Mouse (Mus musculus) heart, embryonic 16.5 days (tissue): ENCODE measurements around the gene Spryd3. TPM values are rescaled to one million over a fixed set of nuclear protein-coding genes. Genes with fewer than 3 reads are reported as not detected.
A peak's percentile ranks its signal among the peaks of the same experiment; 100 is the strongest.

ENCODE experiments used
- ATAC-seq: fragments of 200-750 bp; cut with Nextera tagmentation; replicated peaks from 2 replicates; pipeline ENCODE4 v1.8.0; 2017; ENCODE audit warnings: moderate number of reproducible peaks; ENCODE audit not compliant: insufficient read depth, low FRiP score; ENCODE audit errors: extremely low read depth
- H3K27ac ChIP-seq: fragments of 300-500 bp; sonication (generic); 2 replicates; pipeline ENCODE4 v1.5.1; 2014; ENCODE audit warnings: mild to moderate bottlenecking, low read length, control low read depth, moderate library complexity
- H3K27me3 ChIP-seq: fragments of 300-500 bp; sonication (generic); 2 replicates; pipeline ENCODE4 v1.6.1; 2014; ENCODE audit warnings: low read length, mixed read lengths; ENCODE audit not compliant: control insufficient read depth, insufficient read depth
- H3K36me3 ChIP-seq: fragments of 300-500 bp; sonication (generic); 2 replicates; pipeline ENCODE4 v1.6.1; 2014; ENCODE audit not compliant: control insufficient read depth, insufficient read depth
- H3K4me1 ChIP-seq: fragments of 300-500 bp; sonication (generic); 2 replicates; pipeline ENCODE4 v1.6.1; 2014; ENCODE audit warnings: low read length, mixed read lengths; ENCODE audit not compliant: control insufficient read depth, insufficient read depth
- H3K4me2 ChIP-seq: fragments of 300-500 bp; sonication (generic); 2 replicates; pipeline ENCODE4 v1.6.1; 2014; ENCODE audit warnings: low read depth, mild to moderate bottlenecking, control low read depth, low read length
- H3K4me3 ChIP-seq: fragments of 300-500 bp; sonication (generic); 2 replicates; pipeline ENCODE4 v1.5.1; 2014; ENCODE audit warnings: mild to moderate bottlenecking, control low read depth, low read length
- H3K9ac ChIP-seq: fragments of 300-500 bp; sonication (generic); 2 replicates; pipeline ENCODE4 v1.6.1; 2014; ENCODE audit warnings: low read length, control low read depth
- H3K9me3 ChIP-seq: fragments of 300-500 bp; sonication (generic); replicated peaks from 2 replicates; pipeline ENCODE4 v1.6.1; 2016; ENCODE audit warnings: low read length; ENCODE audit not compliant: control insufficient read depth
- WGBS: fragments of 180-500 bp; shearing (Covaris S2); extraction: QIAGEN DNeasy Blood & Tissue Kit; methylation state at CpG from one replicate; pipeline ENCODE4 v1.1.7; 2014; 5-methylcytosine and 5-hydroxymethylcytosine counted together
- polyA plus RNA-seq: library from polyadenylated mRNA; unstranded; fragments of >200 nt; fragmentation: Nextera tagmentation; extraction: Ambion mirVana; gene quantifications from 2 replicates; pipeline ENCODE4 v1.2.1, GENCODE M21; 2015

Spryd3 gene
- polyA plus RNA-seq, 1 experiment from 2014 or later, result 19.8 TPM

DNA sequence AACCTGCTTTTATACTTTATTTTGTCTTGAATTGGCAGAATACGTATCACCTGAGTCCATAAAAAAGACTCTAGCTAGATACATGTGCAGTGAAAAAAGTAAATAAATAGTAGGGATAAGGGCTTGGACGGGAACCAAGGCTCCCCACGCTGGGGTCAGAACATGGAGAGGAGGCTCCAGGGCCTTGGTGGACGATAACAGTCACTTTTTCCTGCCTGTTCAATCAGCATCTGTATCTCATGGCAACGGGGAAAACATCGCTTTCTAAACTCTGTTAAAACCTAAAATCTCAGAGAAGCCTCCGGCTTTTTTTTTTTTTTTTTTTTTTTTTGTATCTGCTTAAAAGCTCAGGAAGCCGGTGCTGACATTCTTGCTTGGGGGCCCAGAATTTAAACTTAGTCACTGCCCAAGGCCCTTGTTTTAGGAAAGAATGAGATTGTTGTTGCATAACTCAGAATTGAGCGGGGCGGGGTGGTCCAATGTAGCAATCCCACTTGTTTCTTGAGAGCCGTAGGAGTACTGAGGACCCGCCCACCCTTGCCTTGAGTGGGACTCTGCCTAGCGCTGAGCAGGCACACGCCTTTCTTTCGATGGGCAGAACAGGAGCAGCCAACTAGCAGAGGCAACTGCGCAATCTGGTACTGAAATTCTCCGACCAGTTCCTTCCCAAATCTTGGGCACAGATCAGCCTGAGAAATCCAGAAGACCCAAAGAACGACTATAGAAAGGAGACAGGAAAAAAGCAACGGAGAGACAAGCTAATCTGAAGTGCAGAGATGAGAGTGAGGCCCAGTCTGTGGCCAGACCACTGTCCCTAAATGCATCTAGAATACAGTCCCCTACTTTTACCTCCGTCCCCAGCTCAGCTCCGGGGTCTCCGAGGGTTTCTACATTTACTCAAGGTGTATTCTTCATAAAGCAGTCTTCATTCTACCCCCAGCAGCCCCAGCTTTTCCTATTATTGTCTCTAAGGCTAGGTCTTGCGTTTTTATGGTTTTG, 7.2 kb upstream of the Spryd3 start:
- WGBS, result 59% methylated on average over 23 of the region's 23 CpGs
- H3K9ac ChIP-seq, result no peak overlapping the region
- no peak overlapping the region for H3K4me3 ChIP-seq
- peaks cover 10% of the 10 kb centered on the region for H3K4me1 ChIP-seq
- H3K36me3 ChIP-seq, result no peaks in the 10 kb centered on the region
- no peaks in the 10 kb centered on the region for H3K9me3 ChIP-seq
- 0 out of 2 replicates have a peak, but pooled peaks have one; percentile 33 for ATAC-seq
- peaks cover 25% of the 10 kb centered on the region for H3K27me3 ChIP-seq
- H3K4me2 ChIP-seq, result no peak overlapping the region
- H3K27ac ChIP-seq, result no peak overlapping the region

GRCm38 (mm10) chr15:102141120-102141519, 5.1 kb upstream of the Spryd3 start:
- H3K4me3 ChIP-seq, result no peak overlapping the region
- peaks cover 13% of the 10 kb centered on the region for H3K4me1 ChIP-seq
- peaks cover 25% of the 10 kb centered on the region for H3K27me3 ChIP-seq
- no peak overlapping the region for H3K27ac ChIP-seq
- ATAC-seq, result no peak
- no peaks in the 10 kb centered on the region for H3K9me3 ChIP-seq
- H3K4me2 ChIP-seq, result no peak overlapping the region
- no peaks in the 10 kb centered on the region for H3K36me3 ChIP-seq
- 91% methylated on average over 5 of the region's 5 CpGs for WGBS
- H3K9ac ChIP-seq, result no peak overlapping the region

GRCm38 (mm10) chr15:102135522-102136128, 409 bp downstream of the Spryd3 start:
- 2% methylated on average over 35 of the region's 35 CpGs for WGBS
- 0 out of 2 replicates have a peak, but pooled peaks have one; percentile 0 for ATAC-seq
- Histone ChIP-seq H3K4me1 (peaks cover 11% of the 10 kb centered on the region), H3K4me2 (peak overlapping the region; percentile 71), H3K9ac (peak overlapping the region; percentile 83), H3K27me3 (no peaks in the 10 kb centered on the region), H3K9me3 (no peaks in the 10 kb centered on the region), H3K27ac (peak overlapping the region; percentile 45; the same call in 1 of the 2 replicates), H3K36me3 (peaks cover 7% of the 10 kb centered on the region), H3K4me3 (peak overlapping the region; percentile 79)

DNA sequence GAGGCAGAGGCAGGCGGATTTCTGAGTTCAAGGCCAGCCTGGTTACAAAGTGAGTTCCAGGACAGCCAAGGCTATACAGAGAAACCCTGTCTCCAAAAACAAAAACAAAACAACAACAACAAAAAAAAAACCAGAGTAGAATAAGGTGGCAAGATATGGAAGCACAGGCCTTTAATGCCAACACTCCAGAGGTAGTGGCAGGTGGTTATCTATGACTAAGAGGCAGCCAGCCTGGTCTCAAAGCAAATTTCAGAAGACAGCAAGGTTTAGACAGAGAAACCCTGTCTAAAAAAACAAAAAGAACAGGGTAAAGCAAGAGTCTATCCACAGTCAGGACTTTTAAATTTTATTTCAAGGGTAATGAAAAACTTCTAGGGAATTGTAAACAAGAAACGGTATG, 1.3 kb downstream of the Spryd3 start:
- Histone ChIP-seq H3K27ac (no peak overlapping the region), H3K27me3 (no peaks in the 10 kb centered on the region), H3K9me3 (no peaks in the 10 kb centered on the region), H3K4me1 (peaks cover 11% of the 10 kb centered on the region), H3K4me2 (no peak overlapping the region), H3K4me3 (no peak overlapping the region), H3K36me3 (peaks cover 15% of the 10 kb centered on the region), H3K9ac (peak overlapping the region; percentile 83)
- ATAC-seq, result no peak
- WGBS, result 82% methylated on average over 2 of the region's 2 CpGs

- no peaks in the 10 kb centered on the region for H3K27me3 ChIP-seq
- WGBS, result 86% methylated on average over 9 of the region's 9 CpGs
- peaks cover 25% of the 10 kb centered on the region for H3K36me3 ChIP-seq
Measured at GRCm38 (mm10) chr15:102133314-102133713, 2.7 kb downstream of the Spryd3 start.

DNA sequence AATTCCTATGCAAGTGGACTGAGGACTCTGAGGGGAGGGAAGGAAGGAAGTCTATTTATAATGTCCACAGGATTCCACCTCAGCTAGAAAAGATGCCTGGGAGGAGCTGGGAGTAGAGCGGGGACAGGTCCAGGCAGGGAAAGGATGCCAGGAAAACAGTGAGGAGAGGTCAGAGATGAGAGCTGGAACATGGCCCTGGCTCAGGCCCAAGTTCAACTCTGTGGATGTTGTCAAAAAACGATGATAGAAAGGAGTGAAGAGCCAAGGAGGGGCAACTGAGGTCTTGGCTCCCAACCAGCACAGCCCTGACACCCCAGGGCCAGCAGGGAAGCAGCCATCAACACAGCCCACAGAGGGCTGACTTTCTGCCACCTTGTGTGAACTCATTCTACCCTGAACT, 9.7 kb downstream of the Spryd3 start:
- H3K27me3 ChIP-seq, result no peaks in the 10 kb centered on the region
- WGBS, result 10% methylated on average over 2 of the region's 2 CpGs
- no peak overlapping the region for H3K4me3 ChIP-seq
- ATAC-seq, result peak; percentile 80
- H3K9me3 ChIP-seq, result no peaks in the 10 kb centered on the region
- H3K4me1 ChIP-seq, result peaks cover 11% of the 10 kb centered on the region
- no peak overlapping the region for H3K4me2 ChIP-seq
- 0 out of 2 replicates have a peak overlapping the region, but pooled peaks have one; percentile 38 for H3K9ac ChIP-seq
- H3K27ac ChIP-seq, result peak overlapping the region; percentile 69
- H3K36me3 ChIP-seq, result peaks cover 25% of the 10 kb centered on the region

More at GRCm38 (mm10) chr15:102133314-102133713, 2.7 kb downstream of the Spryd3 start:
- no peak for ATAC-seq
- Histone ChIP-seq H3K9me3 (no peaks in the 10 kb centered on the region), H3K4me1 (peaks cover 11% of the 10 kb centered on the region), H3K27ac (no peak overlapping the region), H3K4me2 (no peak overlapping the region), H3K9ac (no peak overlapping the region), H3K4me3 (no peak overlapping the region)

GRCm38 (mm10) chr15:102120530-102120929, 15.5 kb downstream of the Spryd3 start:
- Histone ChIP-seq H3K4me3 (no peak overlapping the region), H3K9me3 (no peaks in the 10 kb centered on the region), H3K36me3 (peaks cover 12% of the 10 kb centered on the region), H3K4me2 (no peak overlapping the region), H3K27me3 (no peaks in the 10 kb centered on the region), H3K27ac (no peak overlapping the region), H3K4me1 (peaks cover 2% of the 10 kb centered on the region; the same call in 1 of the 2 replicates), H3K9ac (no peak overlapping the region)
- ATAC-seq, result no peak
- 75% methylated on average over 5 of the region's 5 CpGs for WGBS

GRCm38 (mm10) chr15:102119831-102120170, 16.2 kb downstream of the Spryd3 start:
- peaks cover 2% of the 10 kb centered on the region; the same call in 1 of the 2 replicates for H3K4me1 ChIP-seq
- no peak overlapping the region for H3K4me2 ChIP-seq
- H3K4me3 ChIP-seq, result no peak overlapping the region
- no peaks in the 10 kb centered on the region for H3K27me3 ChIP-seq
- 66% methylated on average over 2 of the region's 2 CpGs for WGBS
- H3K9me3 ChIP-seq, result no peaks in the 10 kb centered on the region
- H3K9ac ChIP-seq, result no peak overlapping the region
- no peak for ATAC-seq
- H3K27ac ChIP-seq, result no peak overlapping the region
- peaks cover 13% of the 10 kb centered on the region for H3K36me3 ChIP-seq
